Mouse (Mus musculus) E14TG2a.4 (cell line): Measurements from ENCODE around the gene Rubcn.

Experiments
- H3K27me3 ChIP-seq: 2 replicates; pipeline ENCODE4 v1.6.1; 2014; ENCODE audit warnings: low read length, control low read depth; ENCODE audit not compliant: insufficient read depth
- H3K36me3 ChIP-seq: 2 replicates; pipeline ENCODE4 v1.6.1; 2014; ENCODE audit warnings: low read length, control low read depth; ENCODE audit not compliant: insufficient read depth
- H3K4me1 ChIP-seq: replicated peaks from 2 replicates; pipeline ENCODE4 v1.6.1; 2014; ENCODE audit warnings: low read depth, low read length, control low read depth
- H3K4me3 ChIP-seq: replicated peaks from 2 replicates; pipeline ENCODE4 v1.5.1; 2014; ENCODE audit warnings: mild to moderate bottlenecking, low read length
- H3K9me3 ChIP-seq: 2 replicates; pipeline ENCODE4 v1.6.1; 2014; ENCODE audit warnings: low read length, control low read depth
- CTCF ChIP-seq: conservative IDR thresholded peaks from 2 replicates; pipeline ENCODE4 v1.5.1; 2014; ENCODE audit warnings: low read length
- NANOG ChIP-seq: IDR thresholded peaks from 2 replicates; pipeline ENCODE4 v1.6.1; 2014; ENCODE audit warnings: borderline replicate concordance, low read length, mixed read lengths
- POU5F1 ChIP-seq: IDR thresholded peaks from 2 replicates; pipeline ENCODE4 v1.6.1; 2014; ENCODE audit warnings: low read length, borderline replicate concordance

Rubcn gene

GRCm38 (mm10) chr16:32826521-32826920 is 51.0 kb downstream of the Rubcn start:
- Histone ChIP-seq H3K4me1 (peaks cover 74% of the 10 kb centered on the region), H3K4me3 (peak overlapping the region; percentile 39), H3K9me3 (peaks cover 6% of the 10 kb centered on the region), H3K36me3 (peaks cover 49% of the 10 kb centered on the region), H3K27me3 (no peaks in the 10 kb centered on the region)
- TF ChIP-seq POU5F1 (no peak), CTCF (no peak), NANOG (no peak)

GRCm38 (mm10) chr16:32825380-32825779 is 52.2 kb downstream of the Rubcn start:
- 0 out of 2 replicates have a peak overlapping the region, but pooled peaks have one; percentile 10 for H3K4me3 ChIP-seq
- peaks cover 74% of the 10 kb centered on the region for H3K4me1 ChIP-seq
- H3K27me3 ChIP-seq, result no peaks in the 10 kb centered on the region
- TF ChIP-seq CTCF (no peak), NANOG (no peak)
- H3K9me3 ChIP-seq, result peaks cover 6% of the 10 kb centered on the region
- H3K36me3 ChIP-seq, result peaks cover 49% of the 10 kb centered on the region

GRCm38 (mm10) chr16:32824061-32824460 is 53.5 kb downstream of the Rubcn start:
- TF ChIP-seq POU5F1 (no peak), NANOG (no peak), CTCF (no peak)
- H3K27me3 ChIP-seq, result no peaks in the 10 kb centered on the region
- H3K36me3 ChIP-seq, result peaks cover 47% of the 10 kb centered on the region
- H3K4me1 ChIP-seq, result peaks cover 66% of the 10 kb centered on the region
- no peak overlapping the region for H3K4me3 ChIP-seq
- peaks cover 6% of the 10 kb centered on the region for H3K9me3 ChIP-seq

- Histone ChIP-seq H3K4me3 (no peak overlapping the region), H3K27me3 (no peaks in the 10 kb centered on the region), H3K4me1 (peaks cover 62% of the 10 kb centered on the region), H3K9me3 (peaks cover 4% of the 10 kb centered on the region), H3K36me3 (peaks cover 41% of the 10 kb centered on the region)
- no peak for TF ChIP-seq NANOG
Measured at GRCm38 (mm10) chr16:32823487-32823886, 54.1 kb downstream of the Rubcn start.

GRCm38 (mm10) chr16:32822881-32823280 is 54.7 kb downstream of the Rubcn start:
- Histone ChIP-seq H3K27me3 (no peaks in the 10 kb centered on the region), H3K4me1 (peaks cover 60% of the 10 kb centered on the region), H3K9me3 (no peaks in the 10 kb centered on the region), H3K4me3 (no peak overlapping the region), H3K36me3 (peaks cover 39% of the 10 kb centered on the region)
- no peak for TF ChIP-seq POU5F1
- TF ChIP-seq CTCF, result no peak
- TF ChIP-seq NANOG, result no peak

GRCm38 (mm10) chr16:32822450-32822827 is 55.1 kb downstream of the Rubcn start:
- TF ChIP-seq NANOG, result no peak
- H3K36me3 ChIP-seq, result peaks cover 35% of the 10 kb centered on the region
- H3K4me1 ChIP-seq, result peaks cover 57% of the 10 kb centered on the region

GRCm38 (mm10) chr16:32821772-32822449 is 55.7 kb downstream of the Rubcn start:
- Histone ChIP-seq H3K36me3 (peaks cover 30% of the 10 kb centered on the region), H3K4me3 (no peak overlapping the region), H3K27me3 (no peaks in the 10 kb centered on the region), H3K4me1 (peaks cover 53% of the 10 kb centered on the region), H3K9me3 (no peaks in the 10 kb centered on the region)
- TF ChIP-seq POU5F1 (no peak), CTCF (no peak), NANOG (no peak)

More at GRCm38 (mm10) chr16:32822450-32822827, 55.1 kb downstream of the Rubcn start:
- no peaks in the 10 kb centered on the region for H3K9me3 ChIP-seq
- no peaks in the 10 kb centered on the region for H3K27me3 ChIP-seq
- no peak overlapping the region for H3K4me3 ChIP-seq

GRCm38 (mm10) chr16:32818441-32818840 is 59.1 kb downstream of the Rubcn start:
- H3K27me3 ChIP-seq, result peaks cover 4% of the 10 kb centered on the region; the same call in 1 of the 2 replicates
- no peak overlapping the region for H3K4me3 ChIP-seq
- H3K9me3 ChIP-seq, result no peaks in the 10 kb centered on the region
- H3K36me3 ChIP-seq, result peaks cover 4% of the 10 kb centered on the region
- H3K4me1 ChIP-seq, result peaks cover 52% of the 10 kb centered on the region
- TF ChIP-seq NANOG, result no peak
- TF ChIP-seq CTCF, result no peak
- TF ChIP-seq POU5F1, result no peak

- Histone ChIP-seq H3K4me1 (peaks cover 52% of the 10 kb centered on the region), H3K27me3 (peaks cover 4% of the 10 kb centered on the region; the same call in 1 of the 2 replicates), H3K36me3 (no peaks in the 10 kb centered on the region), H3K4me3 (no peak overlapping the region), H3K9me3 (no peaks in the 10 kb centered on the region)
- TF ChIP-seq NANOG, result no peak
Measured at GRCm38 (mm10) chr16:32818036-32818435, 59.5 kb downstream of the Rubcn start.
